Mouse (Mus musculus) heart, embryonic 15.5 days (tissue): Measurements from ENCODE around the gene Olfr1042. TPM values are rescaled to one million over a fixed set of nuclear protein-coding genes. Genes with fewer than 3 reads are reported as not detected.
"Not testable (repeated sequence)": the region's sequence is repeated elsewhere in the genome, so short reads cannot be mapped to it uniquely, and the experiment has no call there.

ENCODE experiments used
- ATAC-seq: fragments of 200-750 bp; cut with Nextera tagmentation; replicated peaks from 2 replicates; pipeline ENCODE4 v1.8.0; 2017; ENCODE audit warnings: low read depth, moderate TSS enrichment; ENCODE audit not compliant: insufficient number of reproducible peaks, insufficient read depth, low FRiP score
- H3K27ac ChIP-seq: fragments of 300-500 bp; sonication (generic); 2 replicates; pipeline ENCODE4 v1.5.1; 2015; ENCODE audit warnings: mild to moderate bottlenecking, inconsistent platforms
- H3K27me3 ChIP-seq: fragments of 300-500 bp; sonication (generic); 2 replicates; pipeline ENCODE4 v1.6.1; 2015; ENCODE audit warnings: inconsistent platforms
- H3K36me3 ChIP-seq: fragments of 300-500 bp; sonication (generic); 2 replicates; pipeline ENCODE4 v1.6.1; 2015; ENCODE audit warnings: mild to moderate bottlenecking, inconsistent platforms
- H3K4me1 ChIP-seq: fragments of 300-500 bp; sonication (generic); replicated peaks from 2 replicates; pipeline ENCODE4 v1.6.1; 2015; ENCODE audit warnings: inconsistent platforms
- H3K4me2 ChIP-seq: fragments of 300-500 bp; sonication (generic); 2 replicates; pipeline ENCODE4 v1.6.1; 2015; ENCODE audit warnings: inconsistent platforms, mild to moderate bottlenecking, moderate library complexity
- H3K4me3 ChIP-seq: fragments of 300-500 bp; sonication (generic); 2 replicates; pipeline ENCODE4 v1.5.1; 2015; ENCODE audit warnings: mild to moderate bottlenecking, inconsistent platforms
- H3K9ac ChIP-seq: fragments of 300-500 bp; sonication (generic); 2 replicates; pipeline ENCODE4 v1.6.1; 2015; ENCODE audit warnings: mild to moderate bottlenecking, inconsistent platforms
- H3K9me3 ChIP-seq: fragments of 300-500 bp; sonication (generic); replicated peaks from 2 replicates; pipeline ENCODE4 v1.6.1; 2016; ENCODE audit warnings: inconsistent platforms
- WGBS: fragments of 180-500 bp; shearing (Covaris S2); methylation state at CpG from one replicate; pipeline ENCODE4 v1.1.7; 2015; ENCODE audit warnings: mixed read lengths; 5-methylcytosine and 5-hydroxymethylcytosine counted together
- polyA plus RNA-seq: library from polyadenylated mRNA; unstranded; fragments of >200 nt; fragmentation: Nextera tagmentation; extraction: Ambion mirVana; gene quantifications from 2 replicates; pipeline ENCODE4 v1.2.1, GENCODE M21; 2015

The Olfr1042 gene
- polyA plus RNA-seq, result not detected in 2 replicates

GRCm38 (mm10) chr2:86161738-86162137 is at the start of gene Olfr1042:
Olfr1042 (minus strand) TSS chr2:86161838.
- WGBS, result 77% methylated on average over 2 of the region's 2 CpGs
- ATAC-seq, result no peak
- Histone ChIP-seq H3K4me3 (no peak within 1 kb of the TSS), H3K27ac (no peak within 1 kb of the TSS), H3K36me3 (no peaks in the 10 kb centered on the region), H3K27me3 (no peaks in the 10 kb centered on the region), H3K9ac (no peak within 1 kb of the TSS), H3K4me2 (no peak within 1 kb of the TSS), H3K9me3 (no peaks in the 10 kb centered on the region), H3K4me1 (no peaks in the 10 kb centered on the region)

- no peak within 1 kb of the TSS for H3K4me2 ChIP-seq
- H3K4me3 ChIP-seq, result no peak within 1 kb of the TSS
- no peak within 1 kb of the TSS for H3K9ac ChIP-seq
- no peaks in the 10 kb centered on the region for H3K4me1 ChIP-seq
- no peak for ATAC-seq
- H3K9me3 ChIP-seq, result no peaks in the 10 kb centered on the region
- no peaks in the 10 kb centered on the region for H3K36me3 ChIP-seq
- no peak within 1 kb of the TSS for H3K27ac ChIP-seq
- no peaks in the 10 kb centered on the region for H3K27me3 ChIP-seq
Observed at GRCm38 (mm10) chr2:86202909-86203308, 41.3 kb upstream of the Olfr1042 start, which contains the start of gene Olfr1045. Olfr1045 (minus strand) TSS chr2:86203009.

DNA sequence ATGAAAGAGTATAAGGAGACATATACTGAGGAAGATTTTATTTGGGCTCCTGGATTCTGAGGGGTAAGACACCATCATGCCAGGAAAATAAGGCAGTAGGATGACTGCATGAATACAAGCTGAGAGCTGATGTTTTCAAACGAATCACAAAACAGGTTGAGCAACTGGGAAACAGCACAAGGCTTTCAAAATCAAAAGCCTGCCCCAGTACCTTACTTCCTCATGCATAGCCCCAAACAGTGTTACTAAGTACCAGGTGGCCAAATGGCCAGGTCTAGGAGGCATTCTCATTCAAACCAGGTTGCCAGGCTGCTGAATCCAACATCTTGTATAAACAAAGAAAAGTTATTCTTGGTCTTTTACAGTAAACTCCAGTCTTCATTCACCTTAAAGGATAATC is 34.2 kb upstream of the Olfr1042 start:
- Histone ChIP-seq H3K9ac (no peak overlapping the region), H3K4me2 (no peak overlapping the region), H3K4me1 (no peaks in the 10 kb centered on the region), H3K36me3 (no peaks in the 10 kb centered on the region), H3K4me3 (no peak overlapping the region), H3K27me3 (no peaks in the 10 kb centered on the region), H3K27ac (no peak overlapping the region), H3K9me3 (no peaks in the 10 kb centered on the region)
- no peak for ATAC-seq
- WGBS, result 41% methylated on average over 1 of the region's 1 CpGs

- no peaks in the 10 kb centered on the region for H3K27me3 ChIP-seq
- H3K9me3 ChIP-seq, result no peaks in the 10 kb centered on the region
- H3K4me2 ChIP-seq, result no peak within 1 kb of the TSS
- ATAC-seq, result no peak
- H3K9ac ChIP-seq, result no peak within 1 kb of the TSS
- no peak within 1 kb of the TSS for H3K4me3 ChIP-seq
- H3K27ac ChIP-seq, result no peak within 1 kb of the TSS
- no peaks in the 10 kb centered on the region for H3K4me1 ChIP-seq
- no peaks in the 10 kb centered on the region for H3K36me3 ChIP-seq
Observed at GRCm38 (mm10) chr2:86185583-86185982, 23.9 kb upstream of the Olfr1042 start, which contains the start of gene Olfr52. Olfr52 (minus strand) TSS chr2:86185683.

GRCm38 (mm10) chr2:86179950-86180349 is 18.3 kb upstream of the Olfr1042 start:
- no peaks in the 10 kb centered on the region for H3K9me3 ChIP-seq
- no peaks in the 10 kb centered on the region for H3K36me3 ChIP-seq
- H3K4me1 ChIP-seq, result no peaks in the 10 kb centered on the region
- no peak overlapping the region for H3K9ac ChIP-seq
- no peak overlapping the region for H3K4me2 ChIP-seq
- no peak overlapping the region for H3K27ac ChIP-seq
- no peak for ATAC-seq
- H3K27me3 ChIP-seq, result no peaks in the 10 kb centered on the region
- WGBS, result 77% methylated on average over 3 of the region's 3 CpGs
- no peak overlapping the region for H3K4me3 ChIP-seq

- ATAC-seq, result no peak
- Histone ChIP-seq H3K9me3 (no peaks in the 10 kb centered on the region), H3K36me3 (no peaks in the 10 kb centered on the region)
Observed at GRCm38 (mm10) chr2:86177720-86178119, 16.1 kb upstream of the Olfr1042 start, which contains the start of gene Olfr1044. Olfr1044 (minus strand) TSS chr2:86177820.

GRCm38 (mm10) chr2:86175422-86175821 is 13.8 kb upstream of the Olfr1042 start:
- H3K27me3 ChIP-seq, H3K27ac ChIP-seq, H3K9me3 ChIP-seq, H3K4me1 ChIP-seq, H3K4me3 ChIP-seq, H3K4me2 ChIP-seq, H3K36me3 ChIP-seq, H3K9ac ChIP-seq, ATAC-seq: not testable (repeated sequence)
- 75% methylated on average over 7 of the region's 7 CpGs for WGBS

More at GRCm38 (mm10) chr2:86177720-86178119, 16.1 kb upstream of the Olfr1042 start, which contains the start of gene Olfr1044:
- no peak within 1 kb of the TSS for H3K4me3 ChIP-seq
- no peaks in the 10 kb centered on the region for H3K4me1 ChIP-seq
- H3K27ac ChIP-seq, result no peak within 1 kb of the TSS
- H3K9ac ChIP-seq, result no peak within 1 kb of the TSS
- H3K4me2 ChIP-seq, result no peak within 1 kb of the TSS
- no peaks in the 10 kb centered on the region for H3K27me3 ChIP-seq

GRCm38 (mm10) chr2:86167422-86167821 is 5.8 kb upstream of the Olfr1042 start, which contains the start of gene Olfr1043:
Olfr1043 (minus strand) TSS chr2:86167522.
- no peaks in the 10 kb centered on the region for H3K36me3 ChIP-seq
- H3K27me3 ChIP-seq, result no peaks in the 10 kb centered on the region
- H3K4me2 ChIP-seq, result no peak within 1 kb of the TSS
- 80% methylated on average over 2 of the region's 2 CpGs for WGBS
- no peak within 1 kb of the TSS for H3K27ac ChIP-seq
- ATAC-seq, result no peak
- no peak within 1 kb of the TSS for H3K4me3 ChIP-seq
- no peaks in the 10 kb centered on the region for H3K4me1 ChIP-seq
- no peak within 1 kb of the TSS for H3K9ac ChIP-seq
- no peaks in the 10 kb centered on the region for H3K9me3 ChIP-seq

DNA sequence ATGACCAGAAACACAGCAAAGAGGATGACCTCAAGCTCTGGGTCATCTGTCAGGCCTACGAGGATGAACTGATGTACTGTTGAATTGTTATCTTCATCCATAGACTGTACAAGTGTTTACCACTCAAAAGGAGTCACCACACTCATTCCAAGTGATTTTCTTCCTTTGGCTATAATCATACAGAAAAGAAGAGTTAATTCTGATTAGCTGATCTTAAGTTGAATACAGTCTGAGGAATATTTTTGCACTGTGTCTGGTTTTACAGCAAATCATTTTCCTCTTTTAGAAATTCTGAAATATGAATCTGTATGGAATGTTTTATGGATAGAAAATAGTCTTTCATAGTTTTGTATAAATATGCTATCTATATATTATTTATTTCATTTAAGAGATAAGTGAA is 15.0 kb downstream of the Olfr1042 start, which contains the start of gene Olfr1040:
Olfr1040 (minus strand) TSS at position 101 of the 400 bp plus-strand sequence.
- H3K9ac ChIP-seq, result no peak within 1 kb of the TSS
- ATAC-seq, result no peak
- WGBS, result 49% methylated on average over 1 of the region's 1 CpGs

GRCm38 (mm10) chr2:86135828-86136227 is 25.8 kb downstream of the Olfr1042 start, which contains the start of gene Olfr1039:
Olfr1039 (minus strand) TSS chr2:86135928.
- Histone ChIP-seq H3K27ac (no peak within 1 kb of the TSS), H3K4me3 (no peak within 1 kb of the TSS), H3K36me3 (no peaks in the 10 kb centered on the region), H3K27me3 (no peaks in the 10 kb centered on the region), H3K4me1 (no peaks in the 10 kb centered on the region), H3K9ac (no peak within 1 kb of the TSS), H3K4me2 (no peak within 1 kb of the TSS), H3K9me3 (no peaks in the 10 kb centered on the region)
- WGBS, result 92% methylated on average over 1 of the region's 1 CpGs
- no peak for ATAC-seq

More for the DNA sequence above, 15.0 kb downstream of the Olfr1042 start, which contains the start of gene Olfr1040:
- Histone ChIP-seq H3K36me3 (no peaks in the 10 kb centered on the region), H3K4me1 (no peaks in the 10 kb centered on the region), H3K4me3 (no peak within 1 kb of the TSS), H3K9me3 (no peaks in the 10 kb centered on the region), H3K4me2 (no peak within 1 kb of the TSS), H3K27ac (no peak within 1 kb of the TSS), H3K27me3 (no peaks in the 10 kb centered on the region)
